Mouse (Mus musculus): ENCODE results near the gene Tlx2.

Gene Tlx2

DNA sequence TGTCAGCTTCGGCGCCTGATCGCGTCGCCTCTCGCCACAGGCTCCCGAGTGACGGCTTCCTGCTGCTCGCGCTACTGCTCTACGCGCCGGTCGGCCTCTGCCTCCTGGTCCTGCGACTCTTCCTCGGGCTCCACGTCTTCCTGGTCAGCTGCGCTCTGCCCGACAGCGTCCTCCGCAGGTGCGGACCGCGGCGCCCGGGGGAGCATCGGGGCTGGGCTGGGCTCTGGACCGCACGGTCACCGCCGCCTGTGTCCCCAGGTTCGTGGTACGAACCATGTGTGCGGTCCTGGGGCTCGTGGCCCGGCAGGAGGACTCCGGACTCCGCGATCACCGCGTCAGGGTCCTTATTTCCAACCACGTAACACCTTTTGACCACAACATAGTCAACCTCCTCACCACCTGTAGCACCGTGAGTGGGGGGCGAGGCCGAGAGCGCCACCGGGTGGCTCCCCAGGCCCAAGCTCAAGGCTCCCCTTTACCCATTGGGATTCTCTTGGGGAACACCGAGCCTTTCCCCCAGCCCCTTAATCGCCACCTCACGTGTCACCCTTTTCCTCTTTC, 15.1 kb downstream of the Tlx2 start, which contains the start of gene Htra2:
Gene Htra2, minus strand, starts transcription at position 403 of the 561 bp plus-strand sequence.
- in situ Hi-C loops (cut with MboI, MseI) = no loop called here

DNA sequence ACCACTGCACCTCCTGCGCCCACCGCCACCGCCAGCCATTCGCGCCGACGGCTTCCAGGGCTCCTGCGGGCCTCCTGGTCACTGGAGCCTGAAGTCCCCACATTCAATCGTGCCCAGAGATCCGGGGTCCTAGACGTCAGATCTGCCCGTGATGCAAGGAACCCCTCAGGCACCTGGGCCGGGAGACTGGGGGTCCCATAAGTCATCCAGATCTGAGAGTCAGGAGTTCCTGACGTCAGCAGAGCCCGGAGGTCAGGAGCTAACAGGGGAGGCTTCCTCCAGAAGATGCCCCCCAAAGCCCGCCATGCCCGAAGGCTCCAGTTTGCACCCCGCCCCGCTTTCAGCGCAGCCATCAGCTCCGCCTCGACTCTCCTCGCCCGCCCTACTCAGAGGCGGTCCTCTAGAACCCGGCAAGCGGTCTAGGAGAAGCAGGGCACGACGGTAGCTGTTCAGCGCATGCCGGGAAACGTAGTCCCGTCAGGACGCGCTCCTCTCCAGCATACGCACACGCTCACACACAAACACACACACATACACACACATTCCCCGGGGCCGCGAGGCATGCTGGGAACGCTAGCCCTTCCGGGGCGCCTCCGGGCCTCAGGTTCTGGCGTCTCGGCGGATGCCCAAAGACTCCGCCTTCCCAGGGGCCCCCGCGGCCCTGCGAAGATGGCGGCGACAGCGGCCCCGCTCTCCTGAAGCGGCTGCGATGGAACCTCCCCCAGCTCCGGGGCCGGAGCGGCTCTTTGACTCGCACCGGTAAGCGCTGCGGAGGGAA, 15.8 kb downstream of the Tlx2 start, which contains the start of gene Aup1:
Gene Aup1, plus strand, starts transcription at position 448 of the 778 bp plus-strand sequence.
- in situ Hi-C loops (cut with MboI, MseI) = no loop called here

DNA sequence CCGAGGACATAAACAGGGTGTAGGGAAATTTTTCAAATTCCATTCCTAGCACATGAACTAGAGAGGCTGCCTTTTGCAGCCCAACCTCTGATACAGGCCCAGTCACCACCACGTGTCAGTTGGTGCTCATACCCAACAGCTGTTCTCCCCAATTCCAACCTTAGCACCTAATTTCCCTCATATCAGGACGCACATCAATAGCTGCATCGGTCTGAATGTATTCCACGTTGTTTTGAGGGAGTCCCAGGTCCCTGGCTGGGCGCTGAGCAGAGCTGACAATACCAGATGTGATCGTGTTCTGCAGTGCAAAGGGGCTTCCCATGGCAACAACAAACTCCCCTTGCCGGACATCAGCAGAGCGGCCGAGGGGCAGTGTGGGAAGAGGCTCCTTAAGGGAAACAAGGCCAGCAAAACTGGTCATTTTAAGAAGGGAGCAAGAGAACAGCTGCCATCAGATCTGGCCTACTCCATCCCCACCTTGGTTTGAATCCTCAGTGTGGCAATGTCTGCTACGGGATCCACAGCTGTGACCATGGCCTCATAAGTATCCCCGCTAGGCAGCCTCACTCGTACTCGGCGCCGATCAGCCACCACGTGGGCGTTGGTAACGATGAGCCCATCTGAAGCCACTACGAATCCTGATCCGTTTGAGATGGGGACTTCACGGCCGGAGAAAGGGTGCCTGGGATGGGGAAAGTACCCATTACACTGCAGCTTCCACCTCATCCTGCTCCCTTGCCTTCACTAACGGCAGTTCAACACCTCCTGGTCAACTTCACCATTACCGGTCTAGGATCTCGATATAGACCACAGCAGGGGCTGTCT, 16.7 kb downstream of the Tlx2 start:
- in situ Hi-C loops (cut with MboI, MseI) = no loop called here

DNA sequence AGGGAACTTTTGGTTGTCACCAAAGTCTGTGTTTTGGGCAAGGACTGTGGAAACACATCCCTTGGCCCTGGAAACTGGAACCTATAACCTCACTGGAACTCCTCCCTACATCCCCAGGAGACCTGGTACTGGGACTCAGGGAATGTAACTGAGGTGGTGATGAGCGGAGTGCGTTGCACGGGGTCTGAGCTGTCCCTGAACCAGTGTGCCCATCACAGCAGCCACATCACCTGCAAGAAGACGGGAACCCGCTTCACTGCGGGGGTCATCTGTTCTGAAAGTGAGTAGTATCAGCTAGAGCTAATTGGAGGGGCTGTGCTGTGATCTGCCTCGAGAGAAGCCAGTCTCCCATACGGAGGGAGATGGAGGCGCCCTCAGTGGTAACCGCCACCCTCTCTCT, 20.7 kb downstream of the Tlx2 start:
- in situ Hi-C loops (cut with MboI, MseI) = no loop called here

DNA sequence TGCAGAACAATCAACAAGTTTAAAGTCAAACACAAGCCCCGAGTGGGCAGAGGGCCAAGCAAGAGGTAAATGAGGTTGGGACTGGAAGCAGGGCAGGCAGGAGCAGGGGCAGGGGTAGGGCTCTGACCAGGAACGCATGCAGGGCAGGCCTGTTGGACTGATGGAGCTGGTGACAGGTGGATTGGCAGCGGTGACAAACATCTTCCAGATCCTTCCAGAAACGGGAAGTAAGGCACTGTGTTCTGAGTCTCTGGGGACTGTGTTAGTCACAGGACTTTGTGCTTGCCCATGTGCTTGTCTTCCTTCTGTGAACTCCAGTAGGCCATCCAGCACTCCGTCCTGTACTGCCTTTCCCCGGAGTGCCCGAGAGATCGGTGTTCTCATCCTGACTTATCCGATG, 25.4 kb downstream of the Tlx2 start:
- in situ Hi-C loops (cut with MboI, MseI) = no loop called here

DNA sequence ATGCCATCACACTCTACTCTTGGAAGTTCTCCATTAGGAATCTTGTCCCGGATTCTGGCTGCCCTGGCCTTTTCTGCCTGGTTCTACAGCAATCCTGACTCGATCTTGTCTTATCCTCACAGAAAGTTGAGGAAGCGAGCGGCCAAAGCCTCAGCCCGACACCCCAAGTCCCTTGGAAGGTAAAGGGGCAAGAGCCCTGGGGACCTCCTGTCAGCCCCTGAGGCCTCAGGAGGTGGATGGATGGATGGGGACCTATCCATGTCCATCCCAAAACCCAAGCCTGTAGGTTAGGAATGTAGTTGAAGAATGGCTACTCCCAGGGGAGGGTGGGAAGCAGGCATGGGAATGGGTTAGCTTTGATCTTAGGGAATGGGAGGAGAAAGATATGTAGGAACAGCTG, 26.1 kb downstream of the Tlx2 start:
- in situ Hi-C loops (cut with MboI, MseI) = no loop called here

DNA sequence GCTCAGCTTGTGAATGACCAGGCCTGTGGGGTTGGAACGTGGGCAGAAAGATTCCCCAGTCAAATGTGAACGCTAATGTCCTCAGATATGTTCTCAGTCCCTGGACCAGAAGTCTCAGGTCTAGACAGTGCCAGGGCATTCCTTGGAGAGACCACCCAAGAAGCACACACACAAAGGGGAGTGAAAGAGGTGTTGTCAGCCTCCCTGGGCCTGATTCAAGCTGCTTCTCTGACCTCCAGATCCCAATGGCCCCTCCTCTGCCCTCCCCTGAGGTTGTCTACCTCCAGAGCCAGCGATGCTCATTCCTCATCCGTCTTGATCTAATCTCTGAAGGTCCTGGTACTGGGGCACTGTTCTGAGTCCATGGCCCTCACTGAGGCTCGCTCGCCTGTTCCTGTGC, 26.5 kb downstream of the Tlx2 start:
- in situ Hi-C loops (cut with MboI, MseI) = no loop called here

DNA sequence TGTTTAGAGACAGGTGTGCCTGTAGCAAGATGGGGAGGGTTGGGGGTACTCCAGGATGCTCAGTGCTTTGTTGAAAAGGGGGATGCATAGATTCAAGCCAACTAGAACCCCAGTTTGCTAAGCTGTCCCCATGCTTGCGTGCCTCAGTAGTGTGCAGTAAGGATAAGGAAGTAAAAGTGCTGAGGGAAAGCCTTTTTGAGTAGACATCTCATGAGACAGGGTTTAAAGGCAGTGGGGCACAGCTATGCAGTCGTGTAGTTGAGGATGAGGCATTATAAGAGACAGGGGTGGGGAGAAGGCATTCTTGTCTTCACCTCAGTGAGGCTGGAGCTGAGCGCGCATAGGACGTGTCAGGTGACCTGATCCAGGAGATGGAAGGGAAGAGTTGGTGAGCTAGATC, 29.5 kb downstream of the Tlx2 start:
- in situ Hi-C loops (cut with MboI, MseI) = no loop called here

DNA sequence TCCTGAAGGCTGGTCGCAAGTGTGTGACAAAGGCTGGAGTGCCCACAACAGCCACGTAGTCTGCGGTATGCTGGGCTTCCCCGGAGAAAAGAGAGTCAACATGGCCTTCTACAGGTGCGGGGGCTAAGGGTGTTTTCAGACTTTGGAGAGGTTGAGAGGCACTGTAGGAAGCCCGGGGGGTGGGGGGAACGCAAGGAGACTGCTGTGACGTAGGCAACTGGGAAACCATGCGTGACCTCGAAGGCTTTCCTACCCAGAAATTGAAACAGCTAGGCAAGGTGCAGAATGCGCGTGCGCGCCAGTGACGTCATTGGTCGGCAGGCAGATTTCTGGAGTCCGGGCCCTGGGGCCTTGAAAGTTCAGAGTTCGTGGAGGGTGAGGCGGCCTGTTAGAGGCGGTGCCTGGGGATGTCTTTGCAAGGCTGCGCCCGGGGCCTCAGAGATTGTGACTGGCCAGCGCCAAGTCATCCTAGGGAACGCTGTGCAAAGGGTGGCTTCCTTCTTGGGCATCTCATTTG, 31.5 kb downstream of the Tlx2 start:
- in situ Hi-C loops (cut with MboI, MseI) = no loop called here

DNA sequence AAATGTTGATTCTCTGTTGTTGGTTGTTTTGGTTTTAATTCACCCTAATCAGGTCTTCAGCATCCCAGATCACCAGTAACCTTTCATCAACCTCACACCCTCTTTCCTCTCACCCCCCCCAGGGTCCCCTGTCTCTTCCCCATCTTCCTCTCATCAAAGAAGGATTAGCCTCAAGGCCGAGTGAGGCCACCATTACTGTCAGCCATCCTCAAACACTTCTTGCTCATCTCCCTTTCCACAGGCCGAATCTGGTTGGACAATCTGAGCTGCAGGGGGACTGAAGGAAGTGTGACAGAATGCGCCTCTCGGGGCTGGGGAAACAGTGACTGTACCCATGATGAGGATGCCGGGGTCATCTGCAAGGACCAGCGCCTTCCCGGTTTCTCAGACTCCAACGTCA, 32.9 kb downstream of the Tlx2 start:
- in situ Hi-C loops (cut with MboI, MseI) = no loop called here

DNA sequence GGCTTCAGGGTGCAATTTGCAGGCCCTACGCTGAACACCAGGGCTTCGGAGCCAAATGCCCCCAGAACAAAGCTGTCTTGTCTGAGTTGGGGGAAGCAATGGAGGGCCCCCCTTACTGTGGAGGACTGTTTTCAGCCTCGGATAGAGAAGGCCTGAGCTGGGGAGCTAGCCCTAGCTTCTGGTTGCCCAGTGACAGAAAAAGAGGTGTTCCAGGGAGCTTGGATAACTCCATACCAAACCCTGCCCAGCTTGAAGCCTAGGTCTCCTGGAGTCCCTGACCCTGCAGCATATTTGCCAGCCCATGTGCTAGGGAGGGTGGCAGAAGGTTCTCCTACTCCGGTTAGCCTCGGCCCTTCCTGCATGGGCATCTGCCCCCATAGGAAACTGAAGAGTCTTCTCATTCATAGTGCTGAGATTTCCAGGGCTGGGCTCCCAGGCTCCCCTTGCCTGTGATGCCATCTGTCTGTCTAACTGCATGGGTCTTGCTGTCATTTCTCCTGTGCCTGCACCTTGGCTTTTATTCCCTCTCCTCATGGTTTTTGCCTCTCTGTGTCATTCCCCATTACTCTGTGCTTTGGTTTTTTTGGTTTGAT, 35.5 kb downstream of the Tlx2 start:
- in situ Hi-C loops (cut with MboI, MseI) = no loop called here

DNA sequence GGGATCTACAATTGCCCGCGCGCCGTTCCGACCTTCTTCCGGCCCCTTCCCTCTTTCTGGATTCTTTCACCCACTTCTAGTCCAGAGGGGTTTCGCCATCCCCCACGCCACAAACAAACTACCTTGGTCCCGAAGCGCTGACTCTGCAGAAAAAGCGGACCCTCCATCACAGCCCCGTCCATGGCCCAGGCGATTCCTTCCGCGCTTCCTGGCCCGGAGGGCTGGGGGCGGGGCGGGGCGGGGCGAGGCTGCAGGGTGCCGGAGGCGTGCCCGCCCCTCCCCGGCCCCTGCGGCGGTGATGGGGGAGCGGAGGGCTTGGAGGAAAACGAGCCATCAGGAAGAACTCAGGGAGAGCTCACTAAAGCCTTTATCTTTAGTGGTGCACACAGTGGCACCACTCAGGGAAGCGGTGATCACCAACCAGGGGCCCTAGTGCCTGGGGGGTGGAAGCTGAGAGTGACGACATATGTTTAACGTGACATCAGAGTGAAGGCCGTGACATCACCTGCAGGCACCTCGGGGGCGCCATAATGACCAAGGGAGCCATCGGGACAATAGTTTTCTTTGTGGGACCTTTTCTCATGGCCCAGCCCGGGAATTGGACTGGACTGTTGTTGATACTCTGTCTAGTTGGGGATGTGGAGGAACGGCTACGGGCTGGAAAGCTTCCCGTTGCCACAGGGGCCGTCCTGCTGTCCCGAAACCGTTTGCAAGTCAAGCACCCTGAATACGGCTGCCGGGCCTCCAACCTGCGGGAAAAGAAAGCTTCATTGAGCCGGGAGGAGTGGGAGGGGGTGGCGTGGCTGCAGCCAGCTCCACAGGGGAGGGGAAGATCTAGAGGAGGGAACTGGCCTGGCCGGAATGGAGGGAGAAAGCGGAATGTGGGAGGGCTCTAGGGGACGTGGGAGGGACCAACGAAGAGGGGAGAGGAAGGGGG, 36.6 kb downstream of the Tlx2 start, which contains the start of the genes Dok1 and Loxl3:
Gene Dok1, minus strand, starts transcription at position 223 of the 937 bp plus-strand sequence.
Gene Loxl3, plus strand, starts transcription at position 925 of the 937 bp plus-strand sequence.
- in situ Hi-C loops (cut with MboI, MseI) = no loop called here

DNA sequence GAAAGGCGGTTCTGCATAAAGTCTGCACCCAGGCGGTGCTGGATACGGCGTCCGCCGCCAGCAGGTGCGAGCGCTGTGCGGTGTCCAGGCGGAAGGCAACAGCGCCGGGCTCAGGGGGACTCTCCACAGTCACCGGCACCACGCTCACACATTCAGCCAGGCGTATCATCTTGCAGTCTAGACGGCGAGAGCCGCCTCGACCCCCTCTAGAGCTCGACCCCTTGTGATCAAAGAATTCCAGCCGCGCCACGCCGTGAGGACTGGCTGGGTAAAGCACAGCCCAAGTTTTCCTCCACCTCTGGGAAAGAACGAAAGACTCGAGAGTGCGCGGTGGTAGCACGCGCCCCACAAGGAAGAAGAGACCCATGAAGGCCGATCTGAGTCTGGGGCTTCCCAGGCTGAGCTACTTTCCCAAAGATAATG, 37.3 kb downstream of the Tlx2 start:
- in situ Hi-C loops (cut with MboI, MseI) = no loop called here

DNA sequence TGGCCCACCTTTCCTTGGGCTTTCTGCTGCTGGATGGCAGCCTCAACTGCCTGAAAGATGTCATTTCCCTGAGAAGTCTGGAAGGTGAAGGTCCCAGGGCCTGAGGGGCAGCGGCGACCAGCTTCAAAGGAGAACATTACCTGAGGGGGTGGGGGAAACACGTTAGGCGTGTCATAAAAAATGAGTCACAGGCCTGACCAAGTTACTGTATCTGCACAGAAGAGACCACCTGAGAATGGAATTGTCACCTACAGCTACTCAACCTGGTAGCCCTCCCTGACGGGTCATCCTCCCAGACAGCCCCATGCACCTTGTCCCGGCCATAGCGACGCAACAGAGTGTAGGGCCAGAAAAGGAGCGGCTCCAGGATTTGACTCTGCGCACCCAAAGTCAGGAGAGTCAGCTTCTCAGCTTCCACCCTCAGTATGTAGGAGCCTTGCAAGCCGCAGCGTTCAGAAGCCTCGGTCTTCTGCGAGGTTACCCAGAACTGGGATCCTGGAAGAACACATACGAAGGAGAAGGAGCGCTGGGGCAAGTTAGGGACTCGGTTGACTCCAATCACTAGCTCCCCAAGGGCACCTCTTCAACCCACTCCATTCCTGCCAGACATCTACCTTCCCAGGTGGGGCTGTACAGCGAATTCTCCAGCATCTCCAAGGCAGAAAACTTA, 38.0 kb downstream of the Tlx2 start:
- in situ Hi-C loops (cut with MboI, MseI) = no loop called here

DNA sequence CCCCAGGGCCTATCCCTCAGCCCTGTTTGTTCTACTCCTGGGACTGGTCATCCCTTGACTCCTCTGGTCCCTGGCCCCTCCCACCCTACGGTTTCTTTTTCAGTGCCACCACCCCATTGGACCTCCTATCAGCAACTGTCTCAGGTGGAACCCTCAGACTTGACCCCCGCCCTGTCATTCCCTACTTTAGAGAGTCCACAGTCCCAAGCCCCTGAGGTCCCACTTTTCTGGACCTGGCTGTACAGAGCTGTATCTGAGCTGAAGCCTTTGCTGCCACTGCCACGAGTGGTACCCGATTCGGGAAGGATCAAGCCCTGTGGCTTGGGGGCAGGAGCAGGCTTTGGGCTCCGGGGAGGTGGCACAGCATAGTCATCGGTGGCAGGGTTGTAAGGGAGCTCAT, 39.0 kb downstream of the Tlx2 start:
- in situ Hi-C loops (cut with MboI, MseI) = no loop called here

DNA sequence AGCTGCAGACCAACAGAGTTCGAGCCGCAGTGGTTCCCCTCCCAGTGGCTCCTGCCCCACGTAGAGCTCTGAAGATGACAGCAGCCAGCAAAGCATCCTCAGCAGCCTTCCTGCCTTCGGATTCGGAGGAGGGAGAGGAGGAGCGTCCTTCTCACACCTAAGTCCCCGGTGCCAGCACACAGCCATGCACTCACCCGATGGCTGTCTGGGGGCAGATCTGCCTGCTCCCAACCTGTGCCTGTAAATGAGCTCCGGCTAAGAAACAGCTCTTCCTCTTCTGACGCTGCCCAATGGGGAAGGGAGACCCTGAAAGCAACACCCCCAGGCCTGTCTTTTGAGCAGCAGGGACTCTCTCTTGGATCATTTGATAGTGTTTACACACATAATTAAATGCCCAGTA, 40.3 kb downstream of the Tlx2 start:
- in situ Hi-C loops (cut with MboI, MseI) = no loop called here

DNA sequence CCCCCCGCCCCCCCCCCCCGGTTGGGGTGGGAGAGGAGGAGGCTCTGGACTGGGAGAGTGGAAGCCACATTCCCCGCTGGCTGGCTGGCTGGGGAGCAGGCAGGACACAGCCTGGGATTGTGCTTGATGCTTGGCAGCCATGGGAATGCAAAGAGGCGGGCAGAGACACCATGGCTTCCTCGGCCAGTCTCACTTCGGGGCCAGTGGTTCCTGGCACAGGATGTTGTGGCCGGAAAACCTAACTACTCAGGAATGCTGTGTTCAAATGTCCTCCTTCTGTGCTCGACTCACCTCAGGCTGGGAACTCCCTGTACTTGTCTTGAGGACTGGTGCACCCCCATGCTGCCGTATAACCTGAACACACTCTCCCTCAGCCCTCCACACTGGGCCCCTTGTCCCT, 42.4 kb downstream of the Tlx2 start:
- in situ Hi-C loops (cut with MboI, MseI) = no loop called here

DNA sequence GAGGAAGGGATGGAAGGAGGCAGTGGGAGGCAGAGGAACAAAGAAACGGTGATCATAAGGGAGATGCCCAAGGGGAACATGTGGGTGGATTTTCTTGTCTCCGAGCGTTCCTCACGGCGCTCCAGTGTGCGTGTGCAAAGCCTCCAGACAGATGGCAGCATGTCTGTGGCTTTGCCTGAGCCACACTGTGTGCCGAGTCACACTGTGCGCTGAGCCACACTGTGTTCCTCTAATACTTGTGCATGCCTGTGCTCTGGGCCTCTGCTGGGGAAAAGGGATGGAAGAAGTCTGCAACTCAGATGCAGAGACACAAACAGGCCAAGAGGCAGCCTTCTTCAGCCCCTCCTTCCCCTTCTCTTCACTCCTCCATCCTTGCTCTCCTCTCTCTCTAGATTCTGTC, 42.8 kb downstream of the Tlx2 start:
- in situ Hi-C loops (cut with MboI, MseI) = no loop called here

DNA sequence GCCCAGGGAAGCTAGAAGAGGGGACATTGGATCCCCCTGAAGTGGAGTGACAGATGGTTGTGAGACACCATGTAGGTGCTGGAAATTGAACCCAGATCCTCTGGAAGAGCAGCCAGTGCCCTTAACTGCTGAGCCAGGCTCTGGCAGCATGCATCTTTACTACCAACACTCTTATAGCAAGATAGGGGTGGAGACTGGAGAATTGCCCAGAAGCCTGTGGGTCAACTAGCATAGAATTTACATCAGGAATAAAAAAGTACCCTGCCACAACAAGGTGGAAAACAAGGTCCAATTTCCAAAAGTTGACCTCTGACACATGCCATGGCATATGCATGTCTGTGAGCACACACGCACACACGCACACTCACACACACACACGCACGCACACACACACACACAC, 44.9 kb downstream of the Tlx2 start:
- in situ Hi-C loops (cut with MboI, MseI) = no loop called here

DNA sequence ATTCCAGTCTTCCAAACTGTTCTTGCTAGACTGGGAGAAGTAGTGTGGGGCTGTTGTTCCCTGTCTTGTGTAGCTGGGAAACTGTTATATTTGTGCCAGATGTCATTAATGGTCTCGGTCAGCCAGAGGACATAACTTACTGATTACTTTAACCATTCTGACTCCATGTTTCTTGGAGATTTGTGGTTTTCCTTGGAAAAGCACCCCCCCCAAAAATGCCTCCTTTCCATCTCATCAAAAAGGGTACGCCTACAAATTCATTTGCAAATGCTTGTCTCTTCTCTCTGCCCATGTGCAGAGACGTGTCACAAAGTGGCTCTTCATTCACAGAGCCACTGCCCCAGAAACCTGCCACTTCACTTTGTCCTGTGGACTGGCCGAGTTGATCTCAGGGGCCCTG, 45.7 kb downstream of the Tlx2 start:
- in situ Hi-C loops (cut with MboI, MseI) = no loop called here

All from T-helper 1 cell (primary cell).